Mouse (Mus musculus): ENCODE measurements around the gene Cbx4. TPM values are rescaled to one million over a fixed set of nuclear protein-coding genes. Genes with fewer than 3 reads are reported as not detected.
"Not testable (repeated sequence)": the region's sequence is repeated elsewhere in the genome, so short reads cannot be mapped to it uniquely, and the experiment has no call there.

Cbx4 gene
- total RNA-seq, 2 experiments from 2014 or later, result 6.2 to 9.1 TPM

GRCm38 (mm10) chr11:119111345-119111744 is 25.3 kb upstream of the Cbx4 start:
- no peak for DNase-seq

GRCm38 (mm10) chr11:119109415-119110071 is 23.5 kb upstream of the Cbx4 start:
- DNase-seq, result no peak

GRCm38 (mm10) chr11:119108573-119109263 is 22.7 kb upstream of the Cbx4 start:
- DNase-seq, result no peak

- no peak for DNase-seq
These were observed 20.3 kb upstream of the Cbx4 start for GRCm38 (mm10) chr11:119106289-119106688.

GRCm38 (mm10) chr11:119105748-119106147 is 19.7 kb upstream of the Cbx4 start:
- no peak for DNase-seq

- DNase-seq, result no peak
These were observed 19.1 kb upstream of the Cbx4 start for GRCm38 (mm10) chr11:119105071-119105609.

GRCm38 (mm10) chr11:119103991-119104390 is 18.0 kb upstream of the Cbx4 start:
- no peak for DNase-seq

GRCm38 (mm10) chr11:119100355-119100754 is 14.3 kb upstream of the Cbx4 start:
- not testable (repeated sequence) for DNase-seq

GRCm38 (mm10) chr11:119098202-119098601 is 12.2 kb upstream of the Cbx4 start:
- no peak for DNase-seq

GRCm38 (mm10) chr11:119095441-119095840 is 9.4 kb upstream of the Cbx4 start:
- no peak for DNase-seq

GRCm38 (mm10) chr11:119093322-119093721 is 7.3 kb upstream of the Cbx4 start:
- DNase-seq, result no peak

- DNase-seq, result no peak
These were observed 6.3 kb upstream of the Cbx4 start for GRCm38 (mm10) chr11:119092286-119092685.

GRCm38 (mm10) chr11:119091598-119091991 is 5.6 kb upstream of the Cbx4 start:
- DNase-seq, result peak; percentile 64

GRCm38 (mm10) chr11:119090961-119091597 is 5.1 kb upstream of the Cbx4 start:
- peak; percentile 75 for DNase-seq

- peak; percentile 29 for DNase-seq
These were observed 4.3 kb upstream of the Cbx4 start for GRCm38 (mm10) chr11:119090076-119090960.

- DNase-seq, result no peak
These were observed 3.4 kb upstream of the Cbx4 start for GRCm38 (mm10) chr11:119089235-119090075.

- peak; percentile 35 for DNase-seq
These were observed 2.6 kb upstream of the Cbx4 start for GRCm38 (mm10) chr11:119088391-119089234.

- DNase-seq, result peak; percentile 32
These were observed 1.5 kb upstream of the Cbx4 start for GRCm38 (mm10) chr11:119087301-119088082.

Measured in gastrocnemius, postnatal 10 days (tissue).